Mouse (Mus musculus) layer of hippocampus, postnatal 36 days (tissue): Measurements from ENCODE around the gene Rbm20. TPM values are rescaled to one million over a fixed set of nuclear protein-coding genes. Genes with fewer than 3 reads are reported as not detected.
A peak's percentile ranks its signal among the peaks of the same experiment; 100 is the strongest.
"Not testable (repeated sequence)": the region's sequence is repeated elsewhere in the genome, so short reads cannot be mapped to it uniquely, and the experiment has no call there.

Experiments used
- DNase-seq, 2 experiments: peaks; one replicate each; pipeline ENCODE4 v3.0.0; 2022
- total RNA-seq, 2 experiments: library from RNA; stranded (reverse); gene quantifications; 2 replicates each; pipeline ENCODE4 v1.2.3; 2021

Rbm20 gene
- total RNA-seq = 1 to 10 TPM; 1.5 to 2.0 TPM

DNA sequence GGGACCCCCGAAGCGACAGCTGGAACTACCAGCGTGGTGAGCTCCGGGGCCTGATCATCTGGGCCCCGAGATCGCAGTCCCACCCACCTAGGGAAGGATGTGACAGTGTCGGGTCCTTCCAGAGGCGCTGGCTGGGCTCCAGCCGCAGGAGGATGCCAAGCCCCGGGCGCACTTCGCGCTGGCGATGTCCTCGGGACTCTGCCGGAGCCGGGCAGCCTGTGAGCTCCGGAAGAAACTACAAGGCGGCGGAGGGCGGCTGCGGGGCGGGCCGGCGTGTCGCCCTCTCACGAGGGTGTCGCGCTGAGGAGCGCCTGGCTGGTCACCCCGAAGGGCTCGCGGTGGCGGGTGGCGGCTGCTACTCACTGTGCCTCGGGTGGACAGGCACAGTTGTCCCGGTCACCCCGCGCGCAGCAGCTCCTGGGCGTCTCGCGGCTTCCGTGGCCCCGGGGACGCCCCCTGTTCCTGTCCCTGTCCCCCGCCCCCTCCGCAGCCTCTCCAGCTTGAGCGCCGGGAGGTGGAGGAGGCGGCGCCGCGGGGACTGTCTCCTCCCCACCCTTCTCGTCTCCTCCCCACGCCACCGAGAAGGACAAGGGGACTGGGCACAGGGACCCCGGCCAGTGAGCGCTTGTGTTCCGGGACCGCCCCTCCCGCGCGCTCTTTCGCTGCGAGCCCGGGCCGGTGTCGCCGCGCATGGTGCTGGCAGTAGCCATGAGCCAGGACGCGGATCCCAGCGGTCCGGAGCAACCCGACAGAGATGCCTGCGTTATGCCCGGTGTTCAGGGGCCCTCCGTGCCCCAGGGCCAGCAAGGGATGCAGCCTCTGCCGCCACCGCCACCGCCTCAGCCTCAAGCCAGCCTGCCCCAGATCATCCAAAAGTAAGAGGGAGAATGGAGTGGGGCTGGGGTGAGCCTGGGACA, at the start of gene Rbm20:
Gene Rbm20, plus strand, starts transcription at position 589 of the 917 bp plus-strand sequence.
- DNase-seq = peak; percentile 28 to 33

DNA sequence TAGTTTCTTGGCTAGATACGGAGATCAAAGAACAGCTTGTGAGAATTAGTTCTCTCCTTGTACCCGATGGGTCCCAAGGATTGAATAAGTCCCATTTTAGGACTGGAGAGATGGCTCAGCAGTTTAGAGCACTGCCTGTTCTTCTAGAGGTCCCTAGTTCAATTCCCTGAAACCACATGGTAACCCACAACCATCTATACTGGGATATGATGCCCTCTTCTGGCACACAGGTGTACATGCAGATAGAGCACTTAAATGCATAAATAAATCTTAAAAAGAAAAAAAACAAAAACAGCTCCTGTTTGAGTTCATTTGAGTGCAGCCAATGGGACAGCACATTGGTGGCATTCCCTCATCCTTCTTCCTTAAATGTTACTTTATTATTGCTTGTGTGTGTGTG, 39.1 kb upstream of the Rbm20 start:
- no peak for DNase-seq

DNA sequence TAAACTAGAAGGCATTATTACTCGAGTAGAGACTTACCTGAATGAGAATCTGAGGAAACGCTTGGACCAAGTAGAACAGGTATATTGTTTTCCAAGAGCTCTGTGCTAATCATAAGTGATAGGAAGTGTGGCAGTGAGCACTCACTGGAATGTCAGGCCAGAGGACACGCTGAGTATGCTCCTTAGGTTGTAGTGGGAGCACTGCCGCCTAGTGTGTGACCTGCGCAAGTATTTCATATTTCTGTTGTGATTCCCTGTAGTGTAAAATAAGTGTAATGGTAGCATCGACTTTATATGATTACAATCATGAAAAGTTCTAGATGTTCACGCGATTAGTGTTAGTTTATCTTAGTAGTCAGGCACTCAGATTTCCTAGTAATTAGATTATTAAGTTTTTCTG, 38.4 kb upstream of the Rbm20 start:
- no peak for DNase-seq

DNA sequence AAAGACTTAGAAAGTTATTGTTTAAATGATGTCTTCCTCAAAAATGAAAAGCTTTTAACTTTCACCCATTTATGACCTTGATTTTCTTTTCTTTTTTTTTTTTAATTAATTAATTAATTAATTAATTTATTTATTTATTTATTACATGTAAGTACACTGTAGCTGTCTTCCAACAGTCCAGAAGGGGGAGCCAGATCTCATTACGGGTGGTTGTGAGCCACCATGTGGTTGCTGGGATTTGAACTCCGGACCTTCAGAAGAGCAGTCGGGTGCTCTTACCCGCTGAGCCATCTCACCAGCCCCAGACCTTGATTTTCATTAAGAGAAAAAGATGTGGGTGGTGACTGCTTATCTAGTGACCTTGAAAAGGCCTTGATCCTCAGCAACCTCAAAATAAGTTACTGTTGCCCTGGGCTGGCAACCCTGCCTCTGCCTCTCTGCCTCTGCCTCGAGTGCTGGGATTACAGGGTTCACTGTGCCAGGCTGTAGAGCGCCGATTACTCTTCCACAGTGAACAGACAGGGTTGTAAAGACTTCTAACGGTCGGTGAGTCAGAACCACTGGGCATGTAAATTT, 33.0 kb upstream of the Rbm20 start:
- no peak for DNase-seq

DNA sequence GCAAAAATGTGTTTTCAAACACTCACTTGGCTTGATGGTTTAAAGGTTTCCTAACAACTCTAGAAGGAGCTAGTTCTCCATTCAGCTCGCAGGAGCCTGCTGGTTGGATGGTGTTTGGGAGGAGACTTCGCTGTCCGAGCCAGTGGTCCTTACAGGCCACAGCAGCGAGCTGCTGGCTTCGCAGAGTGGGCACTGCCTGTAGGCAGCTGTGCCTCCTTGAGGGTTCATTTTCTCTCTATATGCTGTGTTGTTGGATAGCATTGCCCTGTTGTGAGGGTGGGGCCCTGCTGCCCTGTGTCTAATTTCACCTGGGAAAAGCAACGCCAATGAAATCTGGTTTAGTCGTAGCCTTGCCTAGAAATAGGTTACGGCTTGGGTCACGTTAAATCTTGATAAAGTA, 29.8 kb upstream of the Rbm20 start:
- DNase-seq = no peak

DNA sequence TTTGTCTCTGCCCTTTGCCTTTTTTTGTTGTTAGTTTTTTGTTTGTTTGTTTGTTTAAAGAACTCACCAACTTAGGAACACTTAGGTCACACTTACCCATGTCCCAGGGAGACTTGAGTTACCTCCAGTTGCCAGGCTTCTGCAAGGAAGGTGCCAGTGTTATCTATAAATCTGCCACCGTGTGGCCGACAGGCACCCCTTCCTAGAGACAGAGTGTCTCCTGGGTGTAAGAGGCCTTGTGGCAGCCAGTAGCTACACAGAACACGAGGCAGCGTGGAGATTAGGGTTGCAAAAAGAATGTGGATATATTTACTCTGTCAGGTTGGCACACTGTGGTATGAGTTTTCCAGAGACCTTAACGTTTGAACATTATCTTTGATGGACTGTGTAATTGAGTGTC, 29.1 kb upstream of the Rbm20 start:
- DNase-seq = no peak

DNA sequence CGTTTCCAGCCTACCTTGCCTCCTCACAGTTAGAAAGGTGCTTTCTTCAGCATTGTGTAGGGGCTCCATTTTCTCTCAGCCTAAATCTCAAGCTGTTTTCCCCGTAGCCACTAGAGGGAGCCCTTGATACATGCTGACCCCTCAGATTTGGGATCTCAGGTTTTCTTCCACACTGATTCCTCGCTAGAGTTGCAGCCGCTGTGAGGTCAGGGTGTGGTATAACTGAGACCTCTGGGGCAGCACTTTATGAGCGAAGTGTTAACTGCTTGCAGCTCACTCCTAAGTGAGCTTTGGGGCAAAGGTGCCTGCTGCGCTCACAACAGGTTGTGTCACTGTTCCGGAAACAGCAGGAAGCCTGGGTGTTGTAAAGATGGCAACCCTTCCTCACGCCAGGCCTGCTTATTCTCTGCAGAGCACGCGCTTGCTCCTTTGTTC, 28.3 kb upstream of the Rbm20 start:
- peak; percentile 67 to 72 for DNase-seq

DNA sequence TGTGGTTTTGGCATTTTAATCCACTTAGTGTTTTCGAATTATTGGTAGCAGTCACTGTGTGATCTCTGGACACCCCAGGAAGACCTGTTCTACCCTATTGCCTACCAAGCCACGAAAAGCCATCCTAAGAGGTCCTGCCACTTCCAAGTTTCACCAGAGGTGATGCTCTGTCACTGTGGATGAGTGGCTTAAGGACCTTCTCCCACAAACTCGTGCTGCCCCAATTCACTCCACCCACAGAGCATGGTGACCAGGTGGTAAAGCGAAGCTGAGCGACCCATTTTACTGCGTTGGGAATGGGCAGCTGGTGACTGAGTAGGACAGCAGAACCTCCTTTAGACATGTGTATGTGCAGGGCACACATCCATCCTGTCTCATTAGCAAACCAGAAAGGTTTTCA, 27.7 kb upstream of the Rbm20 start:
- DNase-seq = no peak

DNA sequence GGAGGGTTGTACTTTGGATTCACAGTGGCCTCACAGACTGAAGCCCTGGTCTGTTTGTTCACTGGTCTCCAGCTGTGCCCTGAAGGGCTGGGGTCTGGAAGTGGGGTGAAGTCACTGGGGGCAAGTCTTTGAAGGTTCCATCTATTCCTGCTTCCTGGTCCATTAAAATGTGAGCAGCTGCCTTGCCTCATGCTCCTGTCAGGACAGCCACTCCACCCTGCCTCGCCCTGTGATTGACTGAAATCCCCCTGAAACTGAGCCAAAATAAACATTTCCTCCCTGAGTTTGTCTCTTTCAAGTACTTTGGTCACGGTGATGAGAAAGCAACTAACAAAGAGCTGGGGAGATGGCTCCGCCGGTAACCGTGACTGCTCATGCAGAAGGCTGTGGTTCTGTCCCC, 27.3 kb upstream of the Rbm20 start:
- peak in 1 of 2 experiments; percentile 19 for DNase-seq

DNA sequence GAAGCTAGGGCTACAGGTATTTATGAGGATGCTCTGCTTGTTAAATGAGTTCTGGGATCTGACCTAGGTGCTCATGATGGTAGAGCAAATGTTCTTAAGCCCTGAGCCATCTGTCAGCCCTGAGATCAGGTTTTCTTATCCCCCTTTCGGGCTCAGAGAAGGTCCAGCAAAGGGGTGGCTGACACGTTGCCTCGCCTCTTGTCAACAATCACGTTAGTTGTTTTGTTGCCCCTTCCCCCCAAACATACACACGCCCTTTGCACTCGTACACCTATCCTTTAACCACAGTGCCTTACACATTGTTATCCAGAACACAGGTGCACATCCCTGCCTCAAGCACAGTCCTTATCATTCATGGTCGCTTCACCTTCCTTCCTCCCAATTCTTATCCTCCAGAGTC, 26.2 kb upstream of the Rbm20 start:
- DNase-seq = no peak

DNA sequence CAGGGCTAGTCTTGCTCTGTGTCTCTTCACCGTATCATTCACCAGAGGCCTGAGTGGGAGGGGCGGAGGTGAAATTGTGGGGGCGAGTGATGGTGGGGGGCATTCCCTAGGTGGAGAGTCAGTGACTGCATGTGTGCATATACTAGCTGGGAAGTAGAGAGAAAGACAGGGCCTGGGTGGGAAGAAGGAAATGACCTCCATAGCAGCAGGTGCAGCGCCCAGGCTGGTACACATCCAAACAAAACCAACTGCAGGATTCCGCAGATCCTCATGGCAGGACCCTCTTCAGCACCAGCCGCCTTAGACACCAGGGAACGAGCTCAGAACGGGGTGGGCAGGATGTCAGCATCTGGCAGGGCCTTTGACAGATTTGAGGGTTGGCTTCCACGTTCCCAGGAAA, 24.8 kb upstream of the Rbm20 start:
- no peak for DNase-seq

DNA sequence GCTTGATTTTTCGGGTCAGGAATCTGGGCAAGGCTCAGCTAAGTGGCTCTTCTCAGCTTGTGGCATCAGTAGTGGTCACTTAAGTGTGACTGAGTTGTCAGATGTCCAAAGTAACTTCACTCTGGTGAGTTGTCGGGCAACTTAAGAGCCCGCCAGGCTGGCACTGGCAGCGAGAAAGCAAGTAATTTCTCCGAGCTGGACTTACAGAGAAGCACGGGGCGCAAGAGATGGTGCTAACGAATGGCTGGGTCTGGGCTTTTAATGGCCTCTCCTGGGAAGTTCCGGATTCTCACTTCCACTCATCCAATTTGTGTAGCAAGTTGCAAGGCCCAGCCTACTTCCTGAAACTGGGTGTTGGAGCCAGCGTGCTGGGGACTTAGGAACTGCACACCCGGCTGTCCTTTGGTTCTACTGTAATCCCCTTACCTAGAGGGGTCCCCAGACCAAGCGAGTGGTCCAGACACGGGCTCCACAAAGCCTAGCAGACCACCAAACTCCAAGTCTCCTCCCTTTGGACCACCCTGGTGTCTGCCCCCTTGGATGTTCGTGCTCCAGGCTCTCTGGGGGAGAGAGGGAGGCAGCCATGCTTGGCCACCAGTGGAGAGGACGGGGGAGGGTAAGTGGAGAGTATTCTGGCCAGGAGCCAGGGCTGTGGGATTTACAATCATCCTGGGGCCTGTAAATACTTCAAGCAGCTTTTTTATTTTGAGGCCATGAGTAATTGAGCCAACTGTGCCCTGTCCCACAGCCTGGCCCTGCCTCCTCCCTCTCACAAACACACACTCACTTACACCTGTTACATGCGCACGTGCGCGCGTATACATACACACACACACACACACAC, 23.3 kb upstream of the Rbm20 start:
- DNase-seq = no peak

DNA sequence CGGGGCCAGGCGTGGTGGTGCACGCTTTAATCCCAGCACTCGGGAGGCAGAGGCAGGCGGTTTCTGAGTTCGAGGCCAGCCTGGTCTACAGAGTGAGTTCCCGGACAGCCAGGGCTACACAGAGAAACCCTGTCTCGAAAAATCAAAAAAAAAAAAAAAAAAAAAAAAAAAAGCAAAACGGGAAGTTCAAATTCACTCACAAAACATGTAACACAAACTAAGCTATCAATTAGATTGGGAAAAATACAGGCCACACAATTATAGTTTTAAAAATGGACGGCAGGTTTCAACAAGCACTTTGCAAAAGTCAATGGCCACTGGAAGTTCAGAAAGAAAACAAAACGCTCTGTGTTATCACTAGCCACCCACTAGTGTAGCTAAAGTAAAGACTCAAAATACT, 20.7 kb upstream of the Rbm20 start:
- not testable (repeated sequence) for DNase-seq

DNA sequence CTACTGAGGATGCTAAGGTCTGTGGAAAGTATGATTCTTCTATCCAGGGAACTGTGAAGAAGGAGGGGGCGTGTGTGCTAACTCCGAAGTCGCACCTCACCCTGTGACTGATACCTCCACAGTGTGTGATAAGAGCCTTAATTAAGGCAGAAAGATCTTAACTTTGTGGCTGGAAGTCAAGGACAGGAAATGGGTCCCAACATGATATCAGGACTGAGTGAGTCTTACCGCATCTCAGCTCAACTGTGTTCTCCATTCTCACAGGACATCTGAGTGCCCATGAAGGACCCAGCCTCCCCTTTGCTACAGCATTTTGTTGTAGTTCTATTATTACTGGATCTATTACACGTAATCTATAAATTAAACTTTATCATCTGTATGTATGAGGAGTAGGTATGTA, 19.7 kb upstream of the Rbm20 start:
- no peak for DNase-seq

DNA sequence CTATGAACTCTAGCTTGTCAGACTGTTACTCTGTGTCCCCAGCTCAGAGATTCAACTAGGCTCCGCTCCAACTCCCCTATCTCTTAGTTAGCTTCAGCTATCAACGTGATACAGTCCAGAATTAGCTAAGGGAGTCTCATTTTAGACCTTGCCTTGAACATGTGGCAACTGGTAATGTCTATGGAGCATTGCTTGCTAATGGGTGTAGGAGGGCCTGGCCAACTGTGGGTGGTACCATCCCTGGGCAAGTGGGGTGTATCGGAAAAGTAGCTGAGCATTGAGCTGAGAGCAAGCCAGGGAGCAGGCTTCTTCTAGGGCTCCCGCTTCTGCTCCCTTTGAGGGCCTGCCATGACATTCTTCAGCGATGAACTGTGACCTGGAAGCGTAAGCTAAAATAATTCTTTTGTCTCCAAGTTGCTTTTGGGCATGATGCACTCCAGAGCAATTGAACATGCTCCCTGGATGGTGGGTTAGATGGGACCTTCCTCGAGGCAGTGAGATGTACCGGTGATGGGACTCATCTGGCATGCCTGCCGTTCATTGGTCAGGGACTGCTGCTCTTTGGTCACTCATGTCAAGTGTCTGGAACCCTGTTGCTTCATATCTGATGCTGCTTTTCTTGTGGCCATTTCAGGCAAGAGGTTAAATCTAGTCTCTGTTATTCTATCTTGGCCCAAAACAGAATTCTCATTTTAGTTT, 16.2 kb upstream of the Rbm20 start:
- DNase-seq = no peak

DNA sequence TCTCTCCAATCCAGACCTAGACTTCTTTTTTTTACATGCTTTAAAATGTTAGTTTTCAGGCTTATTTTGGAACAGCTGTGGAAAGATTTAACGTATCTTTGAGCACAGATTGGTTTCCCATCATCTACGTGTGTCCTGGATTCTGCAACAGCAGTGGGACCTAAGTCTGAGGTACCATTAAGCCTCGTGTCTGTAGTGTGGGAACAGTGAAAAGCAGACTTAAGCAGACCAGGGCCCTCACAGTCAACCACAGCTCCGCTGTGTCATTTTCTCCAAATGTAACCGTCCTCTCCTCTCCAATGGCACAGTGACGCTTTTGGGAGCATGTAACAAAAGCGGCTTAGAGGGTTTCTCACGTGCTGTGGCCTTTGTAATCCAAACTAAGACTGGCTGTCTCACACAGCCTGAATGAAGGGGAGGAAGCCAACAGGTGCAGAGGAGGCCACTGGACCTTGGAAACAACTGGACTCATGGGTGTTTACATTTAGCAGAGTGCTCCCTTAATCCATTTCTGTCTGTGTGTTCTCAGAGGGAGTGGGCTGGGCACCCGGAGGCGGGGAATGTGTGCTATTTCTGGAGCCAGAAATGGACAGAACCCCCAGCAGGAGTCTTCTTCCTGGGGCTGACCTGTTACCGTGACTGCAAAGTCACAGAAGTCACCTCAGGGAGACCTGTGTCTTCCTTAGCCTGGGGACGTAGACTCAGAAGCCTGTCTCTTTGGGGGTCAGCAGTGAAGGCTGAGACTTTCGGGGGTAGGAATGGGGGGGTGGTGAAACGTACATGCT, 15.0 kb upstream of the Rbm20 start:
- no peak for DNase-seq

DNA sequence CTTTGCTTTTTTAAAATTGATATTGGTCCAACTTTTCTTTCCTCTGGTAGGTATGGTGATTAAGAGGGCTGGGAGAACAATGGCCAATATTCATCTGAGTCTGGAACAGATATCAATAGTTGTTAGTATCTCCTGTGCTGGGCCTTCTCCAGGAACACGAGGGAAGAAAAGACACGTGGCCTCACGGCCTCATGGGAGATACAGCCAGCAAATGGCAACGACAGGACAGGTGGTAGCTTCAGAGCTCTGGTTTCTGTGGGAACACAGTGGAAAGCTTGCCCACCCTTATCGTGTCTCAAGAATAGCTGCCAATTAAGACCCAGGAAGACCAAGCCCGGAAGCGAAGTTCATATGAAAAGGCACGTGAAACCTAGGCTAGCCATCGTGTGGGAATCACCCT, 12.3 kb upstream of the Rbm20 start:
- no peak for DNase-seq

DNA sequence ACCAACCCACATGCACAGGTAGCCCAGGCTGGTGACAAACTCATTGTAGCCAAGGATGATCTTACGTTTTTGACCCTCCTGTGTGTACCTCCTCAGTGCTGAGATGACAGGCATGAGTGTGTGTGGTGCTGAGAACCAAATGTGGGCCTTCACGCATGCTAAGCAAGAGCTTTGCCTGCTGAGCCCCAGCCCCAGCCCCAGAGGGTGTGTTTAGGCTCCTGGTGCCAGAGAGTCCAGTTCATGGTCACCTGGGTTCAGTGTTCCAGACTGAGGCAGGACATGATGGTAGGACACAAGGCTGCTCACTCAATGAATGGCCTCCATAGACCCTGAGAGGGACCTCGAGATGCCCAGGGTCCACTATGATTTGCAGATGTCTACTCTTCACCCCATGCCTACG, 11.7 kb upstream of the Rbm20 start:
- DNase-seq = no peak

DNA sequence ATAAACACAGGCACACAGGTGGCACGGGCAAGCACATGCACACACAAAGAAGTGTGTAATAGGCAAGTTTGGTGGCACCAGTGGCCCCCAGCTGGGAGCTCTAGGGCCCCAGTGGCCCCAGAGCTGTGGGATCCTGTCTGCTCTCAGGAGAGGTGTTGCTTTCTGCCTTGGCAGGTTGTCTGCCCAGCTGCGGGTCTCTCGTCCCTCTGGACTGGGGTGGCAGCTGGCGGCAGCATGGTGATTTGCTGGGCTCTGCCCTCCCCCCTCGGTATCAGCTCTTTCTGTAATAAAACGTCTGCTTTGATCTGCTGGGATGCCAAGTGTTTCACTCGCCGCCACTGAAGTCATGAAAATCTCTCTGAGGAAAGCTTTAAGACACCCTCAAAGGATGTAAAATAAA, 10.4 kb upstream of the Rbm20 start:
- DNase-seq = no peak

DNA sequence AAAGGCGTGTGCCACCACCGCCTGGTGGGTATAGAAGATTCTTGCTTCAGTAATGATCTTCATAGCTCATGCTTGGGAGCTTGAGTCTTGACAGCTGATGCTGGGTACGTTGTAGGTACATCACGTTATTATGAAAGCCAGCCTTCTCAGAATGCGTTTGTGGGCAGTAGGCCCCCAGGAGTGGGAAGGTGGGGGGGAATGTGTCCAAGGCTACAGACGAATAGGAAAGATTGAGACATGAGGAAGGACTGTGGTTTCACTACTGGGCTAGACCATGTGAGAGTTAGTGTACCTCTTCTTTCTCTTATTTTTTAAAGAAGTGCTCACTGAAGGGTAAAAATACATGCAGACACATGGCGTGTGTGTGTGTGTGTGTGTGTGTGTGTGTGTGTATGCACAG, 8.3 kb upstream of the Rbm20 start:
- no peak for DNase-seq

DNA sequence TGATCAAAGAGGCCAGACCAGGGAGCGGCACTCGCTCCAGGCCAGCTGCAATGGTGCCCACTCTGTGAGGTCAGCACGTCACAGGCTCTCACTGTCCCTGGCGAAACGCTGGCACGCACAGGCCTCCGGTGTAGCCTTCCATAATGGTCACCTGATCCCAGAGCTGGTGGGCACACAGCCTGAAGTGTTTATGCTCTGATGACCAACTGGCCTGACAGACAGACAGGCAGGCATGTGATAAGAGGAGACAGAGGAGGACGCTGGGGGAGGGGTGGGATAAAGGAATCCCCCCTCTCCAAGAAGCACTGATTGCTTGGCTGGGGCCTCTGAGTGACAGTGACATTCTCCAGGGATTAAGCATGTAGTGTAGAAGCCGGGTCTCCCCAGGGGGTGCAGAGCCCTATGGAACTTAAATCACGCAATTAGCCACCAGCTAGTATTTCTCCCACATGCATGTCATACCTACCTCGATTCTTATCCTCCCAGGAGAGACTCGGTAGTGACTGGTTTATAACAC, 6.4 kb upstream of the Rbm20 start:
- DNase-seq = no peak

DNA sequence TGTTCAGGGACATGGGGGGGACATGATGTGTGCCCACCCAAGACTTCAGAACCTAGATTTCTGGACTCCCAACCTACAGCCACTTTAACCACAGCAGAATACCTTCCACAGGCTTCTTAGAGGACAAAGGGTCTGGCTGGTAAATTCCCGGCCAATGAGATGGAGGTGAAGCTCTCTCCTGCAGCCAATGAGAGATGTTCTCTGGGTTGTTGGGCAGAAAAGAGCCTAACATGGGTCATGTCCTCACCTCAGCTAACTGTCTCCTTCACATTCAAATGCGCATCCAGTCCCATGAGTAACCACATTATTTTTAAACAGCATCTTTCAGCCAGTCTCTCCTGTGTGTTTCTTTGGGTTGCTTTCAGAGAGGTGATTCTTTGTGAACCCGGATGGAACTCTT, 5.7 kb upstream of the Rbm20 start:
- no peak for DNase-seq
